Mouse (Mus musculus): ENCODE measurements around the gene Lamb3.

GRCm38 (mm10) chr1:193346908-193347307 lies 139.4 kb downstream of the Lamb3 start:
- TF ChIP-seq CTCF (IDR thresholded peaks at IDR 0.05; ENCODE audit: low read depth, low read length): no peak
- no peak for TF ChIP-seq GATA1 (IDR thresholded peaks at IDR 0.05; ENCODE audit: borderline replicate concordance, low read length)
- TF ChIP-seq TAL1 (conservative IDR thresholded peaks at IDR 0.05; ENCODE audit: low read depth, low read length): no peak

All from G1E (cell line).